Mouse (Mus musculus): ENCODE measurements around the gene Fgf14. TPM values are rescaled to one million over a fixed set of nuclear protein-coding genes. Genes with fewer than 3 reads are reported as not detected.

Gene Fgf14
- 6.5 and 8.8 TPM in 2 replicates for polyA plus RNA-seq (2016; fragmentation: Nextera tagmentation; extraction: Ambion mirVana)

DNA sequence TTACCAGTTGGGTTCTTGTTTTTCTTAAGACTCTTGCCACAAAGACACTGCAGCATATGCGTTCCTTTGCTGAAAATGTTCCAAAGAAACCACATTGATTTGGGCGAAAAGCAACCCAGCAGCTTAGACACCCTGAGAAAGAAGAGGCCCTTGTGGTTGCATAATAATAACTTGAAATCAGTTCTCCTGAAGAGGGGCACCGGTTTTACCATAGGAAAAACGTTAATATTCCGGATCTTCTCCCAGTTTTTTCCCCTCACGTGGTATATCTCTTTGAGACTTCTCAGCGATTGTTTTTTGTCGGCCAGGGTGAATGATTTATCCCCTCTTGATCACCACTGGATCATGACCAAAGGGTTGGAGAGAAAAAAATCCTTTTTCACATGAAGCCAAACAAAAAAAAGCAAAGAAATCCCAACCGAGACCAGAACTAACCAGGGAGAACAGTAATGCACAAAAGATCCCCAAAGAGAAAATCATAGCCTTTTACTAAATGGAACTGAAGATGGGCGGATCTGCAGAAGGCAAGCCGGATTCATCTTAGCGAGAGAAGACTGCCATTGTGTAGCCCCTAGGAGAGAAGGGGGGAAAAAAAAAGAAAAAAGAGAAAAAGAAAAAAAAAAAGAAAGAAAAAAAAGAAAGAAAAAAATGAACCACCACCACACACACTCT is at the start of gene Fgf14:
TSS of gene Fgf14 (minus strand) at position 622 of the 672 bp plus-strand sequence.
- peak within 1 kb of the TSS; percentile 69 for H3K4me3 ChIP-seq
- peak within 1 kb of the TSS; percentile 85 for H3K27ac ChIP-seq (replicated peaks)
- 9% methylated on average over 12 of the region's 12 CpGs for WGBS
- H3K4me1 ChIP-seq: peaks cover 38% of the 10 kb centered on the region
- no peaks in the 10 kb centered on the region; the same call in 1 of the 2 replicates for H3K27me3 ChIP-seq (ENCODE audit: low read depth, poor library complexity, severe bottlenecking)
- H3K36me3 ChIP-seq: no peaks in the 10 kb centered on the region
- DNase-seq (ENCODE audit: low spot score): no peak
- H3K9me3 ChIP-seq (replicated peaks): no peaks in the 10 kb centered on the region

DNA sequence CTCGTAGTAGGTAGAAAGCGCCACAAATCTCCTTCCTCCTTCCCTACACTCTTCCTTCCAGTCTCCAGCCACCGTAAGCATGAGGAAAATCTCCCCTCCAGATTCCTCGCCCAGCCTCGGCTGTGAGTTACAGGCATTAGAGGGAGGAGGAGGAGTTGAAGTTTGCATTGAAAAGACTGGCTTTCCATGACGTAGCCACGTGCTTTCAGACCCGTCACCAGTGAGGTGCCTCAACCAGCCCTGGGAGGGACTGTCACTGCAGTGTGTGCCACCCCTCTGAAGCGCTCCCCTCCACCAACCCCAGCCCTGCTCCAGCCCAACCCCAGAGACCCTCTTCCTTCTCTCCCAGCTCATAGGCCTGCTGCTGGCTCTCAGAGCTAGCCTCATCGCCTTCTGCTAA is 452 bp upstream of the Fgf14 start:
- peak overlapping the region; percentile 85 for H3K27ac ChIP-seq (replicated peaks)
- WGBS: under 1% methylated on average over 10 of the region's 10 CpGs
- H3K4me3 ChIP-seq: peak overlapping the region; percentile 69
- peak; percentile 80 for DNase-seq (ENCODE audit: low spot score)
- H3K4me1 ChIP-seq: peaks cover 37% of the 10 kb centered on the region
- H3K27me3 ChIP-seq (ENCODE audit: low read depth, poor library complexity, severe bottlenecking): no peaks in the 10 kb centered on the region; the same call in 1 of the 2 replicates
- H3K9me3 ChIP-seq (replicated peaks): no peaks in the 10 kb centered on the region
- H3K36me3 ChIP-seq: no peaks in the 10 kb centered on the region

DNA sequence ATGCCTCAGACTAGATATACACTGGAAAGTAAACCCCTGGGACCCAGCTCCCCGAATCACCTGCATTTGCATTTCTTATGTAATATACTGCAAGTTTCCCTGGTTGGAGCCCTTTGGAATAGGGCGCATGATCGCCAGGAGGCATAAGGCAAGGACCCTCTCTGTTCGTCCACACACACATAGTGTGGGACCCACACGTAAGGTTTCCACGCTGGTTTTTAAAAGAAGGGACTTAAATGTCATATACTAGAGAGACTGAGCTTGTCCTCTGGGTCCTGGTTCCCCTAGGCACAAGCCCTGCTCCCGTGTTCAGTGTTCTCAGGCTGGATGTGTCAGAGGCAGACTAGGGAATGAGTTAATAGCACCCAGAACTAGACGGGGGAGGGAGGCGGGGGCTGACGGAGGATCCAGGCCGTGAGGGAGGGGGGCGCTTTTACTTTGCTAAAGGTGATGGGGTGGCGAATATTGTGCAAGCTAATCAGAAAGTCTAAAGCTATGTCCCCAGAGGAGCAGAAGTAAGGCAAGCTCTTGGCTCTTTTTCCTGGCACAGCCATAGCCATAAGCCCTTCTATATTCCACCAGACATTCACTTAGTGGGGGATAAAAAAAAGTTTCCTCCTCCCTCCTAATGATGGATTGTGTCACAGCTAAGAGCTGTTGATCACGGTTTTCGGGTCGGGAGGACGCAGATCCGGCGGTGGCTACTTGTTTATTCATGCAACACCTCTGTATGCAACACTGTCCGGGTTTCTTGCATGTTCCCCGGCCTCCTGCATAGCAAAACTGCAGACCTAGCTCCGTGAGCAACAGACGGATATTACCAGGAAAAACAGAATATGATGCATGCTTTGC is 1.0 kb downstream of the Fgf14 start:
- Histone ChIP-seq H3K27me3 (ENCODE audit: low read depth, poor library complexity, severe bottlenecking) (no peaks in the 10 kb centered on the region; the same call in 1 of the 2 replicates), H3K36me3 (no peaks in the 10 kb centered on the region), H3K4me3 (peak overlapping the region; percentile 69), H3K27ac (replicated peaks) (peak overlapping the region; percentile 85), H3K9me3 (replicated peaks) (no peaks in the 10 kb centered on the region), H3K4me1 (peaks cover 45% of the 10 kb centered on the region)
- DNase-seq (ENCODE audit: low spot score): peak; percentile 44
- WGBS: 15% methylated on average over 23 of the region's 23 CpGs

DNA sequence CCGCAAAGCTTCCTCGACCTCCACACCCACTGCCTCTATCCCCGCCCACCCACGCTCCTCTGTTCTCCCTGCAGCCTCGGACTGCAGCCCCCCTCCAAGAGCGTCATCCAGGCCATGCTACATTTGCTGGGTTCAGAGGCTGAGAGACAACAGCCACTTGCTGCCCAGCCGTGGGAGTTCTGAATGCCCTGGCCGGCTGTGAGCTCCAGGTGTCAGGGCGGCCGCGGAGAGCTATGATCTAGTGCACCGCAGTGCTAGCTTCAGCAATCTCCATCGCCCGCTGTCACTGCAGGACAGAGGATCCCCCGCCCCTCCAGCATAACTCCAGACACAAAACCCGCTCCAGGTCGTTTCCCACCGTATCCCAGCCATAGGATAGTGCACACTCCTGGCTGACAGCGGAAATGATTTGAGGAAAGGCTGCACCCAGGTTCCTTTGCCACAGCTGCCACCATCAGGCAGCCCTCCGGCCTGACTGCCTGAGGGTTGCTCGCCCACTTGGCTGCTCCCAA is 1.7 kb downstream of the Fgf14 start:
- peak overlapping the region; percentile 85 for H3K27ac ChIP-seq (replicated peaks)
- DNase-seq (ENCODE audit: low spot score): peak; percentile 54
- H3K4me3 ChIP-seq: peak overlapping the region; percentile 69

DNA sequence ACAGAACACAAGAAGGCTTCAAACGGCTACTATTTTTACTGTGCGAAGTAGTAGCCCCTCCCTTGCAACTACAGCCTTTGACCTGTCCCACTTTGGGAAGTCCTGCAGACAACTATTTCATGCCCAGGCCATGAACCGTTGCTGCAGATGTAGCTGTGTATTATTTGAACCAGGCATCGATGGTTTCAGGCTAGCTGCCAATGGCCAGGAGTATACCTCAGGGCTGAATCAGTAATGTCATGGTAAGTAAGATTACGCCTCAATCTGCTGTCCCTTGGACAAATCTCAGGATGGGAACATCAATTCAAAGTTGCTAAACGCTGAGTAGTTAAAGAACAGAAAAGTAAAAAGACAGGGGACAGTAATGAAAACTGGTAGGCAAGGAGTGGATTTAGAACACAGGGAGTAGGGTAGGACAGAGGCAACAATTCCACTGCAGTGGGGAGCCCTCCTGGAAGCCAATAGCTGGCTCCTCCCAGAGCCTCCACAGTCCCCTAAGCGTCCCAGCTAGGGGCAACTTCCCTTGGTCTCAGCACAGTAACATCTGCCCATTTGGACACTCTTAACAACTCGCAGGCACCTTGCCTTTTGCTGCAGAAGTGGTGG is 2.3 kb downstream of the Fgf14 start:
- Histone ChIP-seq H3K4me3 (peak overlapping the region; percentile 69), H3K36me3 (no peaks in the 10 kb centered on the region), H3K27ac (replicated peaks) (peak overlapping the region; percentile 85), H3K4me1 (peaks cover 58% of the 10 kb centered on the region), H3K27me3 (ENCODE audit: low read depth, poor library complexity, severe bottlenecking) (no peaks in the 10 kb centered on the region; the same call in 1 of the 2 replicates), H3K9me3 (replicated peaks) (no peaks in the 10 kb centered on the region)
- WGBS: 23% methylated on average over 8 of the region's 8 CpGs
- DNase-seq (ENCODE audit: low spot score): no peak

More for the DNA sequence above, 1.7 kb downstream of the Fgf14 start:
- WGBS: 2% methylated on average over 21 of the region's 21 CpGs
- Histone ChIP-seq H3K4me1 (peaks cover 52% of the 10 kb centered on the region), H3K9me3 (replicated peaks) (no peaks in the 10 kb centered on the region), H3K36me3 (no peaks in the 10 kb centered on the region), H3K27me3 (ENCODE audit: low read depth, poor library complexity, severe bottlenecking) (no peaks in the 10 kb centered on the region; the same call in 1 of the 2 replicates)

DNA sequence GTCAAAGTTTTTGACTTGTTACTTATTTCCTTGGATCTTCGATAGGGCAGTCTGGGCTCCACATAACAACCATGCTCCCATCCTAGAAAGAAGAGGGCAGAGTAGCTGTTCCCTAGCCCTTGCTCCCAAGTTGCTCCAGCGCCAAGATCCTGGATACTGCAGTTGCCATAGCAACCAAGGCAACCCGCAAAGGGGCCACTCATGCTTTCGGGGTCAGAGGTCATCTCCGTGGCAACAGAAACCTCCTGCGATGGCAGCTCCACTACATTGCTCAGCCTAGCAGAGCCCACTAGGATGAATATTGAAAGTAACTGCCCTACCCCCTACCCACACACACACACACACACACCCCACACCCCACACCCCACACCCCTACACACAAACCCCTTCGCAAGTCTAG is 7.2 kb downstream of the Fgf14 start:
- no peaks in the 10 kb centered on the region for H3K36me3 ChIP-seq
- H3K27me3 ChIP-seq (ENCODE audit: low read depth, poor library complexity, severe bottlenecking): no peaks in the 10 kb centered on the region; the same call in 1 of the 2 replicates
- peak overlapping the region; percentile 71 for H3K27ac ChIP-seq (replicated peaks)
- DNase-seq (ENCODE audit: low spot score): peak; percentile 96
- H3K4me1 ChIP-seq: peaks cover 42% of the 10 kb centered on the region
- H3K9me3 ChIP-seq (replicated peaks): no peaks in the 10 kb centered on the region
- peak overlapping the region; percentile 27; the same call in 1 of the 2 replicates for H3K4me3 ChIP-seq
- WGBS: 5% methylated on average over 7 of the region's 7 CpGs

DNA sequence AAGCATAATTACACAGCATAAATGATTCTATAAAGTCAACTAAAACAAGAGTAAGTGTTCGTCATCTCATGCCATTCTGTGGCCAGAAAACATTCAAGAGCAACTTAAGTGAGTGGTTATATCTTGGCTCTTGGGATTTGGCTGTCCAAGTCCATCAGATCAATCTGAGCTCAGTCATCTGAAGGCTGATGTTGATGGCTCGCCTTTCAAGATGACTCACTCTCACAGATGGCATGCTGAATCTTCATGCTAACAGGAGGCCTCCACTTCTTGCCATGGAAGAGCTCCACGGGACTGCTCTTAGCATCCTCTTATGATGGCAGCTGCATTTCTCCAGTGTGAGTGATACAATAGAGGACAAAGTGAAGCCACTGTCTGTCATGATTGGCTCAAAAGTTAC is 34.1 kb downstream of the Fgf14 start:
- Histone ChIP-seq H3K36me3 (no peaks in the 10 kb centered on the region), H3K27ac (replicated peaks) (no peak overlapping the region), H3K27me3 (ENCODE audit: low read depth, poor library complexity, severe bottlenecking) (no peaks in the 10 kb centered on the region), H3K4me1 (no peaks in the 10 kb centered on the region), H3K4me3 (no peak overlapping the region), H3K9me3 (replicated peaks) (no peaks in the 10 kb centered on the region)
- DNase-seq (ENCODE audit: low spot score): no peak
- WGBS: 86% methylated on average over 3 of the region's 3 CpGs

DNA sequence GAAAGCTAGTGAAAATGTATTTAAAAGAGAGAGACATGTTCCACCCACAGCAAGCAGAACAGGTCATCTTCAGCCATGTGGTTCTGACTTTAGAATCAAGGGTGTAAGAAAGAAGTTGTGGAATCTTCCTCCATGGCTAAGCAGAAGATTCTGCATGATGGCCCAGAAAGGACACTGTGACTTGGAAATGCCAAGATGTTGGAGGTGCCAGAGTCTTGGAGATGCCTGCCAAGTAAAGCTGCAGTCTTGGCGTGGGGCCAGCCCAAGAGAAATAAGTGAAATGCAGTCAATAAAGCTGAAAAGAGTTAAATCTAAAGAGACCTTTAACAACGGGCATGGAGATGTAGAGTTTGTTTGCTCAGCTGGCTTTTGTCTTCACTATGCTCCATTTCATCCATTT is 42.0 kb downstream of the Fgf14 start:
- no peak for DNase-seq (ENCODE audit: low spot score)
- Histone ChIP-seq H3K36me3 (no peaks in the 10 kb centered on the region), H3K4me1 (0 out of 2 replicates have a peak, but pooled peaks cover 3% of the 10 kb centered on the region), H3K9me3 (replicated peaks) (no peaks in the 10 kb centered on the region), H3K4me3 (no peak overlapping the region), H3K27me3 (ENCODE audit: low read depth, poor library complexity, severe bottlenecking) (no peaks in the 10 kb centered on the region), H3K27ac (replicated peaks) (no peak overlapping the region)
- 59% methylated on average over 2 of the region's 2 CpGs for WGBS

DNA sequence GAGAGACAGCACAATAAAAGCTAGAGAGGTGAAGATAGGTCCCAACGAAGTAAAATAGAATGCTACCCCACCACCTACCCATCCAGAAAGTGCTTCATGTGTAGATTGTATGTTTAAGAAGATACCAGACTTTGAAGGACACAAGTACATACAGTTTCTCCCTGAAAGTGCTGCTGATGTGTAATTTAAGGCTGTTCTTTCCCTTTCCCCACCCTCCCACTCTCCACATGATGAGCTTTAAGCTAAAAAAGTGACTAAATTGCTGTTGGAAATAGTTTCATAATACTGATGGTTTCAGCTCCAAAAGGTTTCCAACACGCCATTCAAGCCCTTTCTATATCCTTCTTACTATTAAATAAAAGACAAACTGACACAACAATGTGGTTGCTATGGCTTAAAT is 63.5 kb downstream of the Fgf14 start:
- H3K27ac ChIP-seq (replicated peaks): no peak overlapping the region
- peaks cover 5% of the 10 kb centered on the region for H3K9me3 ChIP-seq (replicated peaks)
- whole genome bisulfite sequencing: 65% methylated on average over 2 of the region's 2 CpGs
- H3K36me3 ChIP-seq: peaks cover 6% of the 10 kb centered on the region
- H3K4me1 ChIP-seq: no peaks in the 10 kb centered on the region
- H3K27me3 ChIP-seq (ENCODE audit: low read depth, poor library complexity, severe bottlenecking): no peaks in the 10 kb centered on the region
- H3K4me3 ChIP-seq: no peak overlapping the region
- DNase-seq (ENCODE audit: low spot score): no peak

DNA sequence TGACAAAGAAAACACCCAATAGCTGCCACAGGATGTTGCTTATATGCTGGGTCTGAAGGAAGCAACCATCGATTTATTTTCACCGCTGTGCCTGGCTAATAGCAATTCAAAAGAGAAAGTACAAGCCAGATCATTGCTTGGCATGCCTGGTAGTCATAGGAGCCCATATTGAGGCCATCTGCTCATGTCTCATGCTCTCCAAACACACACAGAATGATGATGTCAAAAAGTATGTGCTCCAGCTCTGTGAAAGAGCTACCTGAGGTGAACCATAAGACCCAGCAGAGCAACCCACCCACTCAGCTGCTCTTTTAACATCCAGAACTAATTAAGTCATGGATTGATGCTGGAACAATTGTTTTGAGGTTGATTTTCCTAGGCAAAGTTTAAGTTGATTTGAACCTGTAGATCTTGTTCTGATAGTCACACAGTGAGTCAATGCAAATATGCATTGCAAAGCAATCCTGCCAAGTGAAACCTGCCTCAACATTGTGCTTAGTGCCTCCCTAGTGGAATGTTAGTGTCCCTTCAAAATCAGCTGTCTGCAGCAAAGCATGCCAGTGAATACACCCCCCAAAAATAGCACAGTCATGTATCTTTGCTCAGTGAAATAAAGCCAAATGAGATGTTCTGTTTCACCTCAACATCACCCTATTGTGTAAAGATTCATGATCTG is 70.8 kb downstream of the Fgf14 start:
- H3K27me3 ChIP-seq (ENCODE audit: low read depth, poor library complexity, severe bottlenecking): no peaks in the 10 kb centered on the region
- DNase-seq (ENCODE audit: low spot score): no peak
- peaks cover 7% of the 10 kb centered on the region for H3K36me3 ChIP-seq
- no peak overlapping the region for H3K4me3 ChIP-seq
- H3K4me1 ChIP-seq: no peaks in the 10 kb centered on the region
- WGBS: 92% methylated on average over 2 of the region's 2 CpGs
- peaks cover 6% of the 10 kb centered on the region for H3K9me3 ChIP-seq (replicated peaks)
- H3K27ac ChIP-seq (replicated peaks): no peak overlapping the region

DNA sequence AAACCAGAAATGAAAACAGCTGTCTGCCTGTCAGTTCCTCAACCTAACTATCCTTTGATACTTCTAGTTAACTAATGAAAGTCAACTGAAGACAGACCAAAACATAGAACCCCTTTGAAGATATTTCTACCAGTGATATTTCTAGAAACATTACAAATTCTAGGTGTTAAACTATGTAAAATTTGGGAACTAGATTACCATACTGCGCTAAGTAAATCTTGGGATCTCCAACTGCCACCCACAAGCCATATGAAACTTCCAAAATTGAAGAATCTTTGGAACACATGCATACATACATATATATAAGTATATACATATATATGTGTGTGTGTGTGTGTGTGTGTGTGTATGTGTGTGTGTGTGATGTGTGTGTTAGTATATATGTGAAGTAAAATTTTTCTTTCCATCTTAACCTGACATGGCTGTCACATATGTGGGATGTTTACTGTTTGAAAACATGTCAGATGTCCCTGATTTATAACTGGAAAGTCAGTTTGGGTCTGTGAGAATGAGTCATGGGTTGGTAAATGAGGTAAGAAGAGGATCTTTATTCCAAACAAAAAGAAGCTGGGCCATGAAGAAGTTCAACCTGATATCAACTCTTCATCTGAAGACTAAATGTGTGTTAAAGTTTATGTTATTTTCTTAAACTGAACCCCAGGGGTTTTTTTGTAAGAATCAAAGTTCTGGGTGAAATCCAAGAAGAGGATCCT is 71.7 kb downstream of the Fgf14 start:
- peaks cover 7% of the 10 kb centered on the region for H3K36me3 ChIP-seq
- H3K27me3 ChIP-seq (ENCODE audit: low read depth, poor library complexity, severe bottlenecking): no peaks in the 10 kb centered on the region
- no peak overlapping the region for H3K27ac ChIP-seq (replicated peaks)
- WGBS: 89% methylated on average over 1 of the region's 1 CpGs
- no peak overlapping the region for H3K4me3 ChIP-seq
- H3K4me1 ChIP-seq: no peaks in the 10 kb centered on the region
- DNase-seq (ENCODE audit: low spot score): no peak
- peaks cover 6% of the 10 kb centered on the region for H3K9me3 ChIP-seq (replicated peaks)

Measured in midbrain, embryonic 10.5 days (tissue).